Mouse (Mus musculus): ENCODE data around the gene Cisd3.
A peak's percentile ranks its signal among the peaks of the same experiment; 100 is the strongest.
"Not testable (repeated sequence)": the region's sequence is repeated elsewhere in the genome, so short reads cannot be mapped to it uniquely, and the experiment has no call there.

Cisd3 gene

GRCm38 (mm10) chr11:97685613-97686321 is at the start of gene Cisd3:
Gene Cisd3, plus strand, starts transcription at chr11:97685826.
- peak; percentile 85 for ATAC-seq (ENCODE audit: insufficient number of reproducible peaks, low FRiP score, low TSS enrichment)

DNA sequence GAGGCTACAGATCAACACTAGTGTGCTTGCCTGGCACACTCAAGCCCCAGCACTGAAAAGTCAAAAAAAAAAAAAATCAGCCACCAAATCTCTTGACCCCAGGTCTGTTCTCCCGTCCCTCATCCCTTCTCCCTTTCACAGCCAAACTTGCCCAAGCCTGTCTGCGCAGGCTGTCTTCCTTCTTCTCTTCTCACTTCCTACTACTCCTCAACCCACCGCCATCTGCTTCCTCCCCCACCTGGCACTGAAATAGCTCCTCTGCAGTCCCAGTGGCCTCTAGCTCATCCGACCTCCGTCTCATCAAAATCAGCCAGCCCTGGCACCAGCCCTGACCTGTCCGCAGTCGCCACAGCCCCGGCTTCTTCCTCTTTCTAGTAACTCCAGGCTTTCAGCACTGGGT is 44.0 kb upstream of the Cisd3 start:
- no peak for ATAC-seq (ENCODE audit: insufficient number of reproducible peaks, low FRiP score, low TSS enrichment)

DNA sequence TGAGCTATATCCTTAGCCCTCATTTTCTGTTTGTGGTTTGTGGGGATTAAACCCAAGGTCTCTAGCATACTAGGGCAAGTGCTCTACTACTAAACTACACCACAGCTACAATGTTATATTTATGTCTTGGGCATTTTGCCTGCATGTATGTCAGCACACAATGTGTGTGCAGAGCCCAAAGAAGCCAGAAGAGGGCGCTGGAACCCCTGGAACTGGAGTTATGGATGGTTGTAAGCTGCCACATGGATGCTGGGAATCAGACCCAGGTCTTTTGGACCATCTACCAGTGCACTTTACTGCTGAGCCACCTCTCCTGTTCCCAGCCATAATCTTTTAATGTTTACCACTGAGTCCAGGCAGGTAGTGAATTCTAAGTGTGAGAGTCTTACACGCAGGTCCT is 42.9 kb upstream of the Cisd3 start:
- no peak for ATAC-seq (ENCODE audit: insufficient number of reproducible peaks, low FRiP score, low TSS enrichment)

DNA sequence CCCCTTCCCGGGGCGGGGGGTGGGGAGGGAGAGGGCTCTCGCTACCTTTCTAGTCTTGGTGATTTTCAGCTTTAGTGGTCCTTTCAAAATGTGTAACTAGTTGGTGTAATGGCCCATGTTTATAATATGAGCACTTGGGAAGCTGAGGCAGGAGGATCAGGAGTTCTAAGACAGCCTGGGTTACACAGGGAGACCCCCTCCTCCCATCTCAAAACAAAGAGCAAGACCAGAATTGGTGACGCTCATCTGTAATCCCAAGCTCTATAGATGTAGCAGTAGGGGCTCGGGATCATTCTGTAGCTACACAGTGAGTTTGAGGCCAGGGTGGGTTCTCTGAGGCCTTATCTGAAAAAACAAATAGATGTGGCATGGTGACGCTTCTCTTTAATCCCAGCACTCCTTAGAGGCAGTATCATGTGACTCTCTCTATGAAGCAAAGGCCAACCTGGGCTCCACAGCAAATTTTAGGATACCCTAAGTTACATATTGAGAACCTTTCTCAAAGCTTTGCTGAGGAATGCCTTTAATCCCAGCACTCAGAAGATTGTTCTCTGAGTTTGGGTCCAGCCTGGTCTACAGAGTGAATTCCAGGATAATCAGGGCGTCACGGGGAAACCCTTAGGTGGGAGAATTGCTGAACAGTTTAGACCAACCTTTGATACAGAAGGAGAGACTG is 42.1 kb upstream of the Cisd3 start:
- ATAC-seq (ENCODE audit: insufficient number of reproducible peaks, low FRiP score, low TSS enrichment) = no peak

GRCm38 (mm10) chr11:97644834-97645233 is 40.8 kb upstream of the Cisd3 start:
- ATAC-seq (ENCODE audit: insufficient number of reproducible peaks, low FRiP score, low TSS enrichment) = no peak; the same call in 1 of the 2 replicates

- not testable (repeated sequence) for ATAC-seq (ENCODE audit: insufficient number of reproducible peaks, low FRiP score, low TSS enrichment)
Measured at GRCm38 (mm10) chr11:97648541-97648940, 37.1 kb upstream of the Cisd3 start.

GRCm38 (mm10) chr11:97650341-97650740 is 35.3 kb upstream of the Cisd3 start:
- no peak; the same call in 1 of the 2 replicates for ATAC-seq (ENCODE audit: insufficient number of reproducible peaks, low FRiP score, low TSS enrichment)

- not testable (repeated sequence) for ATAC-seq (ENCODE audit: insufficient number of reproducible peaks, low FRiP score, low TSS enrichment)
Measured at GRCm38 (mm10) chr11:97653376-97653775, 32.2 kb upstream of the Cisd3 start.

- ATAC-seq (ENCODE audit: insufficient number of reproducible peaks, low FRiP score, low TSS enrichment) = no peak
Measured at GRCm38 (mm10) chr11:97654210-97654609, 31.4 kb upstream of the Cisd3 start.

GRCm38 (mm10) chr11:97656269-97656971 is 29.2 kb upstream of the Cisd3 start:
- ATAC-seq (ENCODE audit: insufficient number of reproducible peaks, low FRiP score, low TSS enrichment) = no peak

GRCm38 (mm10) chr11:97657184-97657945 is 28.3 kb upstream of the Cisd3 start:
- no peak for ATAC-seq (ENCODE audit: insufficient number of reproducible peaks, low FRiP score, low TSS enrichment)

GRCm38 (mm10) chr11:97657967-97658366 is 27.7 kb upstream of the Cisd3 start:
- ATAC-seq (ENCODE audit: insufficient number of reproducible peaks, low FRiP score, low TSS enrichment) = not testable (repeated sequence)

GRCm38 (mm10) chr11:97658751-97659266 is 26.8 kb upstream of the Cisd3 start:
- no peak for ATAC-seq (ENCODE audit: insufficient number of reproducible peaks, low FRiP score, low TSS enrichment)

GRCm38 (mm10) chr11:97659267-97659989 is 26.2 kb upstream of the Cisd3 start:
- no peak for ATAC-seq (ENCODE audit: insufficient number of reproducible peaks, low FRiP score, low TSS enrichment)

GRCm38 (mm10) chr11:97659990-97660714 is 25.5 kb upstream of the Cisd3 start:
- ATAC-seq (ENCODE audit: insufficient number of reproducible peaks, low FRiP score, low TSS enrichment) = peak; percentile 57; the same call in 1 of the 2 replicates

DNA sequence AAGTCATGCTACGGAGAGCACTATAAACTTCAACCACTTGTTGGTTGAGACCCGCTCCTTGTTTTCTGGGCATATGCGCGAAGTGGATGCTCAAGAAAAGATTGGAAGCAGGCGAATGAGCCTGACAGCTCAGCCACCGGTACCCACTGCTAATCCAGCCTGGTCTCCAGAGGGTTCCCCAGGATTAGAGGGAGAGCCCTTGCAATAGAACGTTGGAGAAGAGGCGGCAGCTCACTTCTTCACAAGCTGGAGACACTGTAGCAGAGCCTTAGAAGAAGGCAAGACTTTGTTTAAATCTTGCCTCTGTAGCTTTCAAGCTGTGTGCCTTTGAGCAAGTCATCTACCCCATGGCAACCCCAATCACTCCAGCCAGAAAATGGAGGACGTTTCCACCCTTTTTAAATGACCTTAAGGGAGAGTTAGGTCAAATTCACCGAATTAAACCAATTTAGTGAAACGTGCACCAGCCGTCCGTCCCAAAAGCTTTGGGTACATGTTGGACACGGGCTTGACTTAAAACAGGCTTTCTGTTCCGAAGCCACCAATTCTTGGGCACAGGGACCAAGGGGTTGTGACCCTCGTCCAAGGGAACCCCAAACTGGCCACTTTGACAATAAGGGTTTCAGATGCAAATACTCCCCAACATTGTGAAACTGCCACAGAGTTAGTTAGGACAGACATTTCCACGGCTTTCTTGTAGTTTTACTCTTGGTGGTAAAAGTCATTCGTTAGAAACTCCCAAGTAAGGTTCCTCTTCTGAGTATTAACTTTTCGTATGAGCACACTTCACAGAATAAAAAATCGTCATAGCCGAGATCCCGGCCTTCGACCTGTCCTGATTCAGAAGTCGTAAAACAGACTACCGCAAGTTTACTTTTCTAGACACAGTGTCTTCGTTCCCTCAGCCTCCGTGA is 24.6 kb upstream of the Cisd3 start:
- no peak for ATAC-seq (ENCODE audit: insufficient number of reproducible peaks, low FRiP score, low TSS enrichment)

DNA sequence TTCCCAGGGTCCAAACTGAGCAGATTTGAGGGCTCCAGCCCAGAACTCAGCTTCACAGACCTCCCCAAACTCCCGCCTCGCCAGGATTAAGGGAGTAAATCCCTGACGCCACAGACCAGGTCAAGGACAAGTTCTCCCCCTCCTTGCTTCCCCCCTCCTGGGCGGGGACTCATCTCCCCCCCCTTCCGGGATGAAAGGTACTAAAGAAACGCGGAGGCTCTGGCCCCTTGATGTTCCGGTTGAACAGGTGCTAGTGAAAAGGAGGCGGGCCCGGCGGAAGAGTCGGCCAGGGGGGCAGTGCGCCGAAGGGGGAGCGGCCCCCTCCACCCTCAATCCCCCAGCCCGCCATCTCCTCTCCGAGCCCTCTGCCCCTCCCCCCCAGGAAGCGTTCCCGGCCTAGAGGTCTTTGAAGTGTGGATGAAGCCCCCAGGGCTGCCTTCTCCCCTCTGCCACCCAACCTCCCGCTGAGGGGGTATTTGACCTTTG is 23.9 kb upstream of the Cisd3 start:
- ATAC-seq (ENCODE audit: insufficient number of reproducible peaks, low FRiP score, low TSS enrichment) = no peak

All from cerebellum, adult (tissue).